Mouse (Mus musculus): ENCODE measurements around the gene 2810006K23Rik. TPM values are rescaled to one million over a fixed set of nuclear protein-coding genes. Genes with fewer than 3 reads are reported as not detected.

The 2810006K23Rik gene
- polyA plus RNA-seq, 1 experiment from 2014 or later: 17.4 TPM

DNA sequence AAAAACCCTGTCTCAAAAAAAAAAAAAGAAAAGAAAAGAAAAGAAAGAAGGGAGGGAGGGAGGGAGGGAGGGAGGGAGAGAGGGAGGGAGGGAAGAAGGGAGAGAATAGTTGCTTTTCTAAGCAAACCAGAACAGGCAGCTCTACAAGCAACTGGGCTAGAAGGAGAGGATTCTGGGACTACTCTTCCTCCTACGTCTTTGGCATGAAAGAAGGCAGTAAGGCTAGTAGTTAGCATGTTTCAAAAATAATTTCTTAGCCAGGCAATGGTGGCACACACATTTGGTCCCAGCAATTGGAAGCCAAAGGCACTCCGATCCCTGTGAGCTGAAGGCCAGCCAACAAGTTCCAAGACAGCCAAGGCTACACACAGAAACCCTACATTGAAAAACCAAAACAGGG lies 37.9 kb downstream of the 2810006K23Rik start:
- ATAC-seq: no peak
- Histone ChIP-seq H3K9ac (replicated peaks; ENCODE audit: low read depth, low read length) (no peak overlapping the region), H3K4me2 (ENCODE audit: low read length) (no peak overlapping the region), H3K27ac (ENCODE audit: low read length) (no peak overlapping the region), H3K27me3 (replicated peaks; ENCODE audit: control insufficient read depth, insufficient read depth, low read length) (no peaks in the 10 kb centered on the region), H3K4me1 (replicated peaks; ENCODE audit: control insufficient read depth, insufficient read depth, low read length) (peaks cover 2% of the 10 kb centered on the region; the same call in 1 of the 2 replicates), H3K4me3 (replicated peaks; ENCODE audit: low read length) (no peak overlapping the region), H3K36me3 (ENCODE audit: control insufficient read depth, insufficient read depth) (peaks cover 12% of the 10 kb centered on the region), H3K9me3 (ENCODE audit: control insufficient read depth, low read length) (no peaks in the 10 kb centered on the region)
- WGBS: 87% methylated on average over 2 of the region's 2 CpGs

DNA sequence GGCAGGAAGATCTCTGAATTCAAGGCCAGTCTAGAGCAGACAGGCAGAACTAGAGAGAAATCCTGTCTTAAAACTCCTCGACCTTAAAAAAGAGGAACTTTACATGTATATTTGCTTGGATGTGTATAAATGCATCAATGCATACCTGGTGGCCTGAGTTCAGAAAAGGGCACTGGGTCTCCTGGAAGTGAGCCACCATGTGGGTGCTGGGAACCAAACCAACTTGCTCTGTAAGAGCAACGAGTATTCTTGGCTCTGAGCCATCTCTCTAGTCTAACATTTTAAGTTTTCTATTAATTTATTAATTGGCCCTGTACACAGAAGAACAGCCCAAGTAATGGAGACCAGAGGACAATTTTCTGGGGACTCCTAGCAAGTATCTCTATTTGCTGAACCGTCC lies 38.8 kb downstream of the 2810006K23Rik start:
- peaks cover 18% of the 10 kb centered on the region for H3K36me3 ChIP-seq (ENCODE audit: control insufficient read depth, insufficient read depth)
- 71% methylated on average over 3 of the region's 3 CpGs for WGBS
- H3K4me2 ChIP-seq (ENCODE audit: low read length): no peak overlapping the region
- H3K27ac ChIP-seq (ENCODE audit: low read length): no peak overlapping the region
- ATAC-seq: no peak
- no peaks in the 10 kb centered on the region for H3K27me3 ChIP-seq (replicated peaks; ENCODE audit: control insufficient read depth, insufficient read depth, low read length)
- no peak overlapping the region for H3K4me3 ChIP-seq (replicated peaks; ENCODE audit: low read length)
- H3K9me3 ChIP-seq (ENCODE audit: control insufficient read depth, low read length): no peaks in the 10 kb centered on the region
- H3K4me1 ChIP-seq (replicated peaks; ENCODE audit: control insufficient read depth, insufficient read depth, low read length): peaks cover 2% of the 10 kb centered on the region; the same call in 1 of the 2 replicates
- no peak overlapping the region for H3K9ac ChIP-seq (replicated peaks; ENCODE audit: low read depth, low read length)

- no peaks in the 10 kb centered on the region for H3K4me1 ChIP-seq (replicated peaks; ENCODE audit: control insufficient read depth, insufficient read depth, low read length)
- WGBS: 95% methylated on average over 7 of the region's 7 CpGs
- no peaks in the 10 kb centered on the region for H3K27me3 ChIP-seq (replicated peaks; ENCODE audit: control insufficient read depth, insufficient read depth, low read length)
- no peak overlapping the region for H3K9ac ChIP-seq (replicated peaks; ENCODE audit: low read depth, low read length)
- no peak overlapping the region for H3K4me3 ChIP-seq (replicated peaks; ENCODE audit: low read length)
- no peaks in the 10 kb centered on the region for H3K9me3 ChIP-seq (ENCODE audit: control insufficient read depth, low read length)
- peaks cover 43% of the 10 kb centered on the region for H3K36me3 ChIP-seq (ENCODE audit: control insufficient read depth, insufficient read depth)
- H3K4me2 ChIP-seq (ENCODE audit: low read length): no peak overlapping the region
- no peak for ATAC-seq
- no peak overlapping the region for H3K27ac ChIP-seq (ENCODE audit: low read length)
Measured at GRCm38 (mm10) chr5:124374298-124374697, 46.4 kb downstream of the 2810006K23Rik start.

DNA sequence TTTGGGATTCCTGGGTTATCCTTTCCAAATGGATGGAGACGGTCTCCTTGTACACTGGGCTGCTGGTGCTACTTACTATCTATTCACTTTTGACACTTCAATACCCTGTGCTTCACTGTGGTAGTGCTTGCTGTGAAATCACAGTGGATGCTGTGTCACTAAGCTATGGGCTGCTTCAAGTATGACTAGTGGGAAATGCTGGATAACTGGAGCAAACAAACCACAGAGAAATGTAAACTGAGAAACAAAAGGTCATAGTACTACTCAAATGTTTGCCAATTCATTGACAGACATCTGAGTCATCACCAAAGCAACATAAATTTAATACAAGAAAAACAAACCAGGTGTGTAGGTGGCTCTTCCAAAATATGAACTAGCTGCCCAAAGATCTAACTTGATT lies 48.5 kb downstream of the 2810006K23Rik start:
- no peak overlapping the region for H3K9ac ChIP-seq (replicated peaks; ENCODE audit: low read depth, low read length)
- H3K36me3 ChIP-seq (ENCODE audit: control insufficient read depth, insufficient read depth): peaks cover 41% of the 10 kb centered on the region
- H3K27me3 ChIP-seq (replicated peaks; ENCODE audit: control insufficient read depth, insufficient read depth, low read length): no peaks in the 10 kb centered on the region
- H3K4me1 ChIP-seq (replicated peaks; ENCODE audit: control insufficient read depth, insufficient read depth, low read length): no peaks in the 10 kb centered on the region
- H3K4me2 ChIP-seq (ENCODE audit: low read length): no peak overlapping the region
- no peak for ATAC-seq
- H3K27ac ChIP-seq (ENCODE audit: low read length): no peak overlapping the region
- H3K4me3 ChIP-seq (replicated peaks; ENCODE audit: low read length): no peak overlapping the region
- WGBS: 94% methylated on average over 1 of the region's 1 CpGs
- no peaks in the 10 kb centered on the region for H3K9me3 ChIP-seq (ENCODE audit: control insufficient read depth, low read length)

DNA sequence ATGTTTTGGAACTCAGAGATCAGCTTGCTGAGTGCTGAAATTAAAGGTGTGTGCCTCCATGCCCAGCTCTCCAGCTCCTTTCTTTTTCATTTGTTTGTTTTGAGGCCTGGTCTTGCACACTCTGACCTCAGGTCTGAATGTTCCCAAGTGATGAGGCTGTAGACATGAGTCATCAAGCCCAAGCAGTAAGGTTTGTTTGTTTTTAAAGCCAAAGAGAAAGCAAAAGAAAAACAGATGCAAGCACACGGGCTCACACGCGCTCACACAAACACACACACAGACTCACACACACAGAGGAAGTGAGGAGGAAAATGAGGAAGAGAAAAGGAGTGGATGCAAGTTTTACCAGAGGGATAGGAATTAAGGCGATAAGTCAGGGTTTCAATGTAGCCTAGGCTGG lies 49.3 kb downstream of the 2810006K23Rik start:
- Histone ChIP-seq H3K9me3 (ENCODE audit: control insufficient read depth, low read length) (no peaks in the 10 kb centered on the region), H3K4me2 (ENCODE audit: low read length) (no peak overlapping the region), H3K27ac (ENCODE audit: low read length) (no peak overlapping the region), H3K4me1 (replicated peaks; ENCODE audit: control insufficient read depth, insufficient read depth, low read length) (no peaks in the 10 kb centered on the region), H3K4me3 (replicated peaks; ENCODE audit: low read length) (no peak overlapping the region), H3K36me3 (ENCODE audit: control insufficient read depth, insufficient read depth) (peaks cover 44% of the 10 kb centered on the region), H3K27me3 (replicated peaks; ENCODE audit: control insufficient read depth, insufficient read depth, low read length) (no peaks in the 10 kb centered on the region), H3K9ac (replicated peaks; ENCODE audit: low read depth, low read length) (no peak overlapping the region)
- WGBS: 94% methylated on average over 4 of the region's 4 CpGs
- ATAC-seq: no peak

- no peaks in the 10 kb centered on the region for H3K27me3 ChIP-seq (replicated peaks; ENCODE audit: control insufficient read depth, insufficient read depth, low read length)
- H3K4me3 ChIP-seq (replicated peaks; ENCODE audit: low read length): no peak overlapping the region
- ATAC-seq: no peak
- no peaks in the 10 kb centered on the region for H3K4me1 ChIP-seq (replicated peaks; ENCODE audit: control insufficient read depth, insufficient read depth, low read length)
- H3K9ac ChIP-seq (replicated peaks; ENCODE audit: low read depth, low read length): no peak overlapping the region
- no peaks in the 10 kb centered on the region for H3K9me3 ChIP-seq (ENCODE audit: control insufficient read depth, low read length)
- H3K36me3 ChIP-seq (ENCODE audit: control insufficient read depth, insufficient read depth): peaks cover 37% of the 10 kb centered on the region
- H3K4me2 ChIP-seq (ENCODE audit: low read length): no peak overlapping the region
- 100% methylated on average over 1 of the region's 1 CpGs for WGBS
- H3K27ac ChIP-seq (ENCODE audit: low read length): no peak overlapping the region
Measured at GRCm38 (mm10) chr5:124380121-124380520, 52.2 kb downstream of the 2810006K23Rik start.

- Histone ChIP-seq H3K36me3 (ENCODE audit: control insufficient read depth, insufficient read depth) (peaks cover 30% of the 10 kb centered on the region), H3K4me3 (replicated peaks; ENCODE audit: low read length) (no peak overlapping the region), H3K27me3 (replicated peaks; ENCODE audit: control insufficient read depth, insufficient read depth, low read length) (no peaks in the 10 kb centered on the region), H3K4me1 (replicated peaks; ENCODE audit: control insufficient read depth, insufficient read depth, low read length) (no peaks in the 10 kb centered on the region), H3K27ac (ENCODE audit: low read length) (no peak overlapping the region), H3K4me2 (ENCODE audit: low read length) (no peak overlapping the region), H3K9me3 (ENCODE audit: control insufficient read depth, low read length) (no peaks in the 10 kb centered on the region), H3K9ac (replicated peaks; ENCODE audit: low read depth, low read length) (no peak overlapping the region)
- ATAC-seq: no peak
- 74% methylated on average over 5 of the region's 5 CpGs for WGBS
Measured at GRCm38 (mm10) chr5:124387932-124388331, 60.0 kb downstream of the 2810006K23Rik start.

Other genes with a start within 250 kb of the 2810006K23Rik start
- gene Abcb9, start 232.3 kb upstream of the 2810006K23Rik start, polyA plus RNA-seq (2015; fragmentation: Nextera tagmentation; extraction: Ambion mirVana): 11.3 and 13.4 TPM in 2 replicates
- 37.4 and 38.6 TPM in 2 replicates for gene Ogfod2, start 215.8 kb upstream of the 2810006K23Rik start, polyA plus RNA-seq (2015; fragmentation: Nextera tagmentation; extraction: Ambion mirVana)
- 66.1 and 71.0 TPM in 2 replicates for gene Arl6ip4, start 212.0 kb upstream of the 2810006K23Rik start, polyA plus RNA-seq (2015; fragmentation: Nextera tagmentation; extraction: Ambion mirVana)
- gene Pitpnm2, start 78.3 kb upstream of the 2810006K23Rik start, polyA plus RNA-seq (2015; fragmentation: Nextera tagmentation; extraction: Ambion mirVana): 13.7 and 14.4 TPM in 2 replicates
- gene Mphosph9, start 117 bp upstream of the 2810006K23Rik start, polyA plus RNA-seq (2015; fragmentation: Nextera tagmentation; extraction: Ambion mirVana): 17.0 and 17.1 TPM in 2 replicates
- gene Cdk2ap1, start 35.0 kb downstream of the 2810006K23Rik start, polyA plus RNA-seq (2015; fragmentation: Nextera tagmentation; extraction: Ambion mirVana): 60.5 and 74.2 TPM in 2 replicates
- 109 and 110 TPM in 2 replicates for gene Sbno1, start 97.9 kb downstream of the 2810006K23Rik start, polyA plus RNA-seq (2015; fragmentation: Nextera tagmentation; extraction: Ambion mirVana)
- 21.5 and 21.9 TPM in 2 replicates for gene Kmt5a, start 111.8 kb downstream of the 2810006K23Rik start, polyA plus RNA-seq (2015; fragmentation: Nextera tagmentation; extraction: Ambion mirVana)
- gene Rilpl2, start 150.3 kb downstream of the 2810006K23Rik start, polyA plus RNA-seq (2015; fragmentation: Nextera tagmentation; extraction: Ambion mirVana): 26.4 and 28.0 TPM in 2 replicates
- gene Snrnp35, start 155.0 kb downstream of the 2810006K23Rik start, polyA plus RNA-seq (2015; fragmentation: Nextera tagmentation; extraction: Ambion mirVana): 21.8 and 25.1 TPM in 2 replicates
- 9.7 and 11.8 TPM in 2 replicates for gene Rilpl1, start 203.3 kb downstream of the 2810006K23Rik start, polyA plus RNA-seq (2015; fragmentation: Nextera tagmentation; extraction: Ambion mirVana)
- 397 and 404 TPM in 2 replicates for gene Tmed2, start 212.6 kb downstream of the 2810006K23Rik start, polyA plus RNA-seq (2015; fragmentation: Nextera tagmentation; extraction: Ambion mirVana)
- 21.9 and 30.5 TPM in 2 replicates for gene Ddx55, start 224.8 kb downstream of the 2810006K23Rik start, polyA plus RNA-seq (2015; fragmentation: Nextera tagmentation; extraction: Ambion mirVana)

Data from forebrain, embryonic 16.5 days (tissue).